Mouse (Mus musculus) heart, adult 8-10 months (tissue): Measurements from ENCODE around the gene Ifrd1. TPM values are rescaled to one million over a fixed set of nuclear protein-coding genes. Genes with fewer than 3 reads are reported as not detected.
"Not testable (repeated sequence)": the region's sequence is repeated elsewhere in the genome, so short reads cannot be mapped to it uniquely, and the experiment has no call there.

Source experiments
- DNase-seq: peaks from one replicate; pipeline ENCODE4 v3.0.0; 2022; ENCODE audit warnings: low spot score
- total RNA-seq, 4 experiments: library from RNA; stranded (reverse); gene quantifications; 2 replicates each; pipeline ENCODE4 v1.2.4; 2022

Ifrd1 gene
- 10 to 100 TPM; 69.0 to 89.2 (median 83.0) TPM for total RNA-seq

- DNase-seq: no peak
Measured at GRCm38 (mm10) chr12:40248454-40249180, at the start of gene Ifrd1. Gene Ifrd1 (minus strand): TSS chr12:40248504.

GRCm38 (mm10) chr12:40286539-40286938 is 38.2 kb upstream of the Ifrd1 start:
- DNase-seq: no peak

DNA sequence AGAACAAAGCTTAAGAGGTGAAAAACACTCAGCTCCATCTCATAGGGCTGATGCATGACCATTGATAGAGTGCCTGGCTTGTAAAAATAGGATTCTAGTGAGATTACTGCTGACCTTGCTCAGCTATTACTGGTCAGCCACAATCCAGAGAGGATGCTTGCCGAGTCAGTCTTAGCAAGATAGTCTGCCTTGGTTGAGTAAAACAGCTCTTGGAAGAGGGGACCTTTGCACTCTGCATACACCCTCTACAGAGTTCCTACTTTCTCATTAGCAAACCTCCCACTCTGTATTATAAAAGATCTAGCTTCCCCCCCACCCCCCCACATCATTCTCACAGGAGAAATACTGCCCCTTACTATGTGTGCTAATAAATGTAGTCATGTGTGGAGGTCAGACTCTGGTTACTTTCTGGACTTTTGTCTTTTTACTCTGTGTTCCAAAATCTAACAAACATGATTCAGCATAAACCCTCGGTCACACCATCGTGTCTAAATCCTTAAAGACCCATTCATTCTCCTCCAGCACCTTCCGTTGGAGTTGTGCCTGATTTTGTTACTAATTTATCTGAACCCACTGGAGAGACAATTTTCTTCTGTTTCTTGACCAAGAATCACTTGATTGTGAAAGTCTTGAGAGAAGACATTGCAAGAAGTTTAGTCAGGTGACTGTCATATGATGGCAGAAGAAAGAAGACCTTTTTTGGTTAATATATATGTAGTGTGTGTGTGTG is 32.5 kb upstream of the Ifrd1 start:
- DNase-seq: no peak

- DNase-seq: no peak
Measured at GRCm38 (mm10) chr12:40277581-40277980, 29.3 kb upstream of the Ifrd1 start.

DNA sequence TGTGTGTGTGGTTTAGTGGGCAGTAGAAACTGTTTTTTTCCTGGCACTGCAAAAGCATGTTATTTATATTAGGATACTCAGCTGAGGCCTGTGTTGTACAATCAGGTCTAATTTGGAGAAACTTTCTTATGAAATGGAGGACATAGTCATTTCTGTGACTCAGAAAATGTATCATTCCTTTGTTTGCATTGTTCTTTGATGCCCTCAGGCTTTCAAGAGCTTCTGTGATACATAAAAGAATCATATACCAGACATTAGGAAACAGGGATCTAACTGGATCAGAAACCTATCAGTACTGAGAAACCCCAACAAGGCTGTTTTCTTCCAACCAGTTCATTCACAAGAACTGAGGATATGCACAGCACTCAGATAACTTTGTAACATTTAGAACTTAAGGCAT is 26.6 kb upstream of the Ifrd1 start:
- DNase-seq: no peak

- no peak for DNase-seq
Measured at GRCm38 (mm10) chr12:40273339-40273738, 25.0 kb upstream of the Ifrd1 start.

- DNase-seq: no peak
Measured at GRCm38 (mm10) chr12:40272710-40273109, 24.4 kb upstream of the Ifrd1 start.

DNA sequence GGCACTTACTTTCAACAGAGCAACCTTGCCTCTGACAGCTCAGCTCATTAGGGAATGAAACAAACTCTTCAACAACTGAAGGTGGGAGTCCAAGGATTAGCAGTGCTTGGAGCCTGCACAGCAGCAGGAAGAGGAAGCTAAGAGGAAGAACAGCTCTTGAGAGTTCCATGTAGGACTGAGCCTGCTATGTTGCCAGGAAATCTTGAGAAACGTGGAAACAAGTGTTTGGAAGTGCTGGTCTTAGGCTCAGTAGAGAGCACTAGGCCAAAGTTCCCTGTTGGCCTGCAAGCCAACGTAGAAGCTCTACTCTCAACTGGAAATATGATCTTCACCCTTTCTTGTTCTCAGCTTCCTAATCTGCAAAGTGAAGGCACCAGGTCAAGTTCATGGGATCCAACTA is 20.0 kb upstream of the Ifrd1 start:
- DNase-seq: no peak

GRCm38 (mm10) chr12:40263712-40264111 is 15.4 kb upstream of the Ifrd1 start:
- DNase-seq: no peak

DNA sequence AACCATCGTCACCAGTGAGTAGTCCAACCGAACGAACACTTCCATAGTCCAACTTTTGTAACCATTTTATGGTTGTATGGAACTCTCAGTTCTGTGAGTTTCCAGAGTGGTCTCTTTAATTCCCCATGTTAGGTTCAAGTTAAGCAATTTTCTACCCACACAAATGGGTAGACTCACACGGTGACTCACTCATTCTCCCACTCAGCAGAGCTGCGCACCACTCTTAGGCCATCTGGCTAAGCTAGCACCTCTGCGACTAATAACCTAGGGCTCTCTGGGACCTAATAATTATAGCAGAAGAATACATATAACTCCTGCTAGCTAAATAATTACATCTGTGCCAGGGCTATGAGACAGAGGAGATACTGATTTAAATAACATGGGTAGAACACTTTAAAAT is 14.7 kb upstream of the Ifrd1 start:
- no peak for DNase-seq

- DNase-seq: no peak
Measured at GRCm38 (mm10) chr12:40258462-40259000, 10.2 kb upstream of the Ifrd1 start.

DNA sequence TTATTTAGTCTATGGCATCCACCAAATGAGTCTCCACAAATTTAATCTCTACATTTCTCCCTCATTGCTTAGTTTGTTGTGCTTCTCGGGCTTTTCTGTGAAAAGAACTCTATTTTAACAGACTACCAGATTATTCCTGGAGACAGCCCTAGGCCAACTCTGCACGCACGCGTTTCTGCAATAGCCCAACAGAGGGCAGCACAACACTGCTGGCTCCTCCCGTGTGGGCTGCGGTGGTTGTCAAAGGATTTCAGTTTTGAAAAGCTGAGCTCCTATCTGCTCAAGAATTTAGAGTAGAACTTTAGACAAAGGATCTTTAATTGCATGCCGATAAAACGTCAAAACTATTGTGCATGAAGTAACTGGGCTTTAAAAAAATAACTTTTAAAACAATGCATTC is 8.9 kb upstream of the Ifrd1 start:
- DNase-seq: peak; percentile 78

DNA sequence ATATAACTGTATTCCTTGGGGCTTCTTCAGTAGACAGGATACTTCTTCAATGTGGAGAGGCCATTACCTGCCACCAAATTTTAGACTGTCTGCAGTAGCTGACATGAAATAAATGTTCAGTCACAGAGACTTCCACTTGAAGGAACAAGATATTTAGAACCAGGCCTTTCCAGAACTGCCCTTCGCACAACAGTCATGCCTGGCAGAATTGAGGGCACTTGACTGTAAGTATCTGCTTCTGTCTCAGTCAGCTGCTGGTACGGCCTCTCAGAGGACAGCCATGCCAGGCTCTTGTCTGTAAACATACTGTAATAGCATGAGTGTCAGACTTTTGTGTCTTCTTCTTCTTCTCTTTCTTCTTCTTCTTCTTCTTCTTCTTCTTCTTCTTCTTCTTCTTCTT is 8.2 kb upstream of the Ifrd1 start:
- DNase-seq: no peak

GRCm38 (mm10) chr12:40256033-40256432 is 7.7 kb upstream of the Ifrd1 start:
- no peak for DNase-seq

GRCm38 (mm10) chr12:40255310-40255709 is 7.0 kb upstream of the Ifrd1 start:
- DNase-seq: not testable (repeated sequence)

- DNase-seq: no peak
Measured at GRCm38 (mm10) chr12:40254729-40255128, 6.4 kb upstream of the Ifrd1 start.

DNA sequence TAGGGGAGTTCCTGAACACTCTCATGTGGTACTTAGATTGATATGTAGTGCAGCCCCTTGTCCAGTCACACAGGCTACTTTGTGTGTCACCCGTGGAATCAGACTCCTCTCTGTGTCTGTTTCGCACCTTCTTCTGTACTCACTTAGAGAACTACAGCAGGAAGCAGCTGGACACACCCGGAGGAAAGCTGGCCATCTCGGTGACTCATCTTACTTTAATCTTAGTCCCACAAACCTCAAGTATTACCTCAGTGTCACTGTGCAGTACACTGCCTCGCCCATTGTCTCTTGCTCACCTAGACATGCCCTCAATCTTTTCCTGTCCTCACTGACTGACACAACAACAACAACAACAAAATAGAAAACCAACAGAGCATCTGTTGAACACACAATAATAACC is 4.9 kb upstream of the Ifrd1 start:
- DNase-seq: no peak

DNA sequence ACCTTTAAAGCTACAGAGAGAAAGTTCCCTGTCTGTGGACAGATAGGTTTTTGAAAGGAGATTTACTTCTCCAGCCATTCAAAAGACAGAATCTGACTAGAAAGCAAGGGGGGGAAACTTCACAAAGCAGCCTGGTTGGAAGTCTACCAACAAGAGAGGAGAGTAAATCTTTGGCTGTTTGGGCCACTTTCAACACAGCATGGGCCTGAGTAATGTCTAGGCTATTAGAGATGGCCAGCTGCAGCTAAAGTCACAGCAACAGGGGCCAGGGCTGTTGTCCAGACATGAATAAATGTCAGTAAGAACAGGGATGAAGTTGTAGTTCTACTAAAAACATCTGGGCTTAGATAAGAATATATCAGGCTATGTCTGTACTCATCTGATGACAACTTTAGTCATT is 2.0 kb upstream of the Ifrd1 start:
- no peak for DNase-seq

GRCm38 (mm10) chr12:40247976-40248375 is 328 bp downstream of the Ifrd1 start:
- DNase-seq: peak; percentile 55

DNA sequence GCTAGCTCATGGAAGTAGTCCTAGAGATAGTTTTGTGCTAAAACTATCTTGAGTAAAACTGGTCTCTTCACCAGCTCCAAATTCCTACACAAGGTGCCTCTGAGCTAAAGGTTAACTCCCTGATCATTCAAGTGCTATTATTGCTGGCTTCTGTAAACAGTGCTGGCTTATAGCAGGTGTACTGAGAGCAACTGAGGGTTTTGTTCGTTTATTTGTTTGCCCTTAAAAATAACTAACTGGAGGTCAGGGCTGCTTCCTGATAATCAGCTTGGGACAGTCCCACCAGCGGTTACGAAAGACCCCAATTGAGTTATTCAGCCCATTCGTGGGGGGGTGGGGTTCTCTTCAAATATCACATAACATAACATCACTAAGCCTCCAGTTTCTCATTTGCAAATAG is 920 bp downstream of the Ifrd1 start:
- no peak for DNase-seq

DNA sequence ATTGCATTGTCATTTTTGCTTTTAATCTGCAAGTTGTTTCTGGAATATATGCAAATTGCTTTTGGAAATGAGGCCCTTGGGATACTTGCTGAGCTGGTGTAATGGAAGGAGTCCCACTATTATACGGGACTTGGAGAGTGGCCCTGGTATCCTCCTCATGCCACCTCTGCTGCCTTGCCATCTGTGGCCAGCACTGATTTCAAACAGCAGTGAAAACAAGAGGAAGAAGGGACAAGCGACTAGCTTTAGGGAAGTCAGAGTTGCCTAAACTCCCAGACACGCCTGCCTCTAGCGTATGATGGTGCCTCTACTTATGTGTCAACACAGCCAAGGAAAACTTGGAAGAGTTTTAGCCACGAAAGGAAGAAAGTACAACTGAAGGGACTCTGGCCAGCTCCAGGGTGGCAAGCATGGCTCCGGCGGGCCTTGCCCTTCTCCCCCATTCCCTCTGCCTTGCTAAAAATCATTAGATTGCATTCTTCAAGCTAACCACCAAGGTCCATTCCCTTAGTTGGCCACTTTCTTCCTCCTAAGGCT is 2.8 kb downstream of the Ifrd1 start:
- no peak for DNase-seq

DNA sequence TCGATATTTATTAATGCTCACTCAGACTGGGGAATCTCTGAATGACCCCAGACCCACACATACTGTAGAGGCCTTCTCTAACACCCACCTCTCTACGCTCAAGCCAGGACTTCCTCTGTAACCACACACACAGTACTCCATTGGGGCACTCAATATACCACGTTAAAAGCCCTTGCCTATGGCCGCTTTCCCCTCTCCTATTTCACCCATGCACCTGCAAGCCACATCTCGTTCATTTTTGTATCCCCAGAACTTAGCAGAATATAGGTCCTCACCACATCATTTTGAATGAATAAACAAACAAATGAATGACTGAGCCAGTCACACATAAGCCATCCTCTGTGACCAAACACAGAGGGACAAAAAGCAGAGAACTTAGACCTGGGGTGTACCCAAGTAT is 3.4 kb downstream of the Ifrd1 start:
- no peak for DNase-seq

- peak; percentile 51 for DNase-seq
Measured at GRCm38 (mm10) chr12:40243821-40244221, 4.5 kb downstream of the Ifrd1 start.
